Mouse (Mus musculus) forebrain, embryonic 14.5 days (tissue): Measurements from ENCODE around the gene Ttc33. TPM values are rescaled to one million over a fixed set of nuclear protein-coding genes. Genes with fewer than 3 reads are reported as not detected.

ENCODE experiments used
- ATAC-seq: fragments of 200-750 bp; cut with Nextera tagmentation; 2 replicates; pipeline ENCODE4 v1.8.0; 2017; ENCODE audit warnings: mild to moderate bottlenecking, moderate library complexity
- DNase-seq: peaks from one replicate; pipeline ENCODE4 v3.0.0-alpha.2; 2015; ENCODE audit warnings: low spot score
- H3K27ac ChIP-seq: fragments of 300-500 bp; sonication (generic); 2 replicates; pipeline ENCODE4 v1.5.1; 2014; ENCODE audit warnings: low read depth, mild to moderate bottlenecking, control low read depth, low read length, moderate library complexity
- H3K27me3 ChIP-seq: fragments of 300-500 bp; sonication (generic); replicated peaks from 2 replicates; pipeline ENCODE4 v1.6.1; 2014; ENCODE audit warnings: low read length, control low read depth, mixed read lengths; ENCODE audit not compliant: control insufficient read depth, insufficient read depth
- H3K36me3 ChIP-seq: fragments of 300-500 bp; sonication (generic); 2 replicates; pipeline ENCODE4 v1.6.1; 2014; ENCODE audit warnings: low read length, control low read depth; ENCODE audit not compliant: control insufficient read depth, insufficient read depth
- H3K4me1 ChIP-seq: fragments of 300-500 bp; sonication (generic); 2 replicates; pipeline ENCODE4 v1.6.1; 2014; ENCODE audit warnings: antibody characterized with exemption, low read length, control low read depth; ENCODE audit not compliant: control insufficient read depth, insufficient read depth
- H3K4me2 ChIP-seq: fragments of 300-500 bp; sonication (generic); 2 replicates; pipeline ENCODE4 v1.6.1; 2014; ENCODE audit warnings: mild to moderate bottlenecking, control low read depth, low read length
- H3K4me3 ChIP-seq: fragments of 300-500 bp; sonication (generic); 2 replicates; pipeline ENCODE4 v1.5.1; 2014; ENCODE audit warnings: low read depth, low read length, control low read depth
- H3K9ac ChIP-seq: fragments of 300-500 bp; sonication (generic); 2 replicates; pipeline ENCODE4 v1.6.1; 2014; ENCODE audit warnings: mild to moderate bottlenecking, low read length, control low read depth, moderate library complexity
- H3K9me3 ChIP-seq: fragments of 300-500 bp; sonication (generic); replicated peaks from 2 replicates; pipeline ENCODE4 v1.6.1; 2016; ENCODE audit warnings: low read length, control low read depth, mixed read lengths; ENCODE audit not compliant: control insufficient read depth
- WGBS: fragments of 180-500 bp; shearing (Covaris S2); extraction: QIAGEN DNeasy Blood & Tissue Kit; methylation state at CpG from one replicate; pipeline ENCODE4 v1.1.7; 2014; 5-methylcytosine and 5-hydroxymethylcytosine counted together
- polyA plus RNA-seq: library from polyadenylated mRNA; unstranded; fragments of >200 nt; fragmentation: Nextera tagmentation; extraction: Ambion mirVana; gene quantifications from 2 replicates; pipeline ENCODE4 v1.2.1, GENCODE M21; 2014

The Ttc33 gene
- polyA plus RNA-seq, 1 experiment from 2014 or later = 65.6 TPM

DNA sequence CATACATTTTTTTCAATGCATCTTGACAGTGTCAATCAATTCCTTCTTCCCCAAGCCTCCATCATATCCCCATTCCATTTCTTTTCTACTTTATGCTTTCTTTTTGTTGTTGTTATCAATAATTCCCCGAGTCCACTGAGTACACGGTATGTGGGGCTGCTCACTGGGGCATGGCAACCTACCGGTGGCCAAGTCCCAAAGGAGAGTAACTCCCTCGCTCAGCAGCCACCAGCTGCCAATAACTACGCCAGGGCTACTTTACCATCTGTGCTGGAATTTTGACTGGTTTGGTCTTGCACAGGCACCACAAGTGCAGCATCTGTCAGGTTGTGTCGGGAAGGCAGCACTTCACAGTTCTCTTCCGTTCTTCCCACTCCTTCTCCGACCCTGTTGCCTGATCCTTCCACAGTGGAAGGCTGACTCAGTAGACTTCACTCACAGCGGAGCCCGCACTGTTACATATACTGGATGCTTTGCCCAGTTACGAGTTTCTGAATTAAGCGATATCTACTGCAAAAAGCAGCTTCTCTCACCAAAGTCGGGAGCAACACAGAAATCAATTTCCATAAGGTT lies 76.9 kb downstream of the Ttc33 start:
- Histone ChIP-seq H3K36me3 (no peaks in the 10 kb centered on the region), H3K4me2 (no peak overlapping the region), H3K4me1 (no peaks in the 10 kb centered on the region), H3K27me3 (no peaks in the 10 kb centered on the region), H3K4me3 (no peak overlapping the region), H3K9ac (no peak overlapping the region), H3K9me3 (no peaks in the 10 kb centered on the region), H3K27ac (no peak overlapping the region)
- 90% methylated on average over 13 of the region's 13 CpGs for WGBS
- DNase-seq (no peak), ATAC-seq (no peak)

GRCm38 (mm10) chr15:5262874-5263504 lies 77.7 kb downstream of the Ttc33 start:
- Histone ChIP-seq H3K9ac (no peak overlapping the region), H3K27me3 (no peaks in the 10 kb centered on the region), H3K4me3 (no peak overlapping the region), H3K4me2 (no peak overlapping the region), H3K36me3 (no peaks in the 10 kb centered on the region), H3K9me3 (no peaks in the 10 kb centered on the region), H3K4me1 (no peaks in the 10 kb centered on the region), H3K27ac (no peak overlapping the region; the same call in 1 of the 2 replicates)
- DNase-seq (peak; percentile 32), ATAC-seq (no peak)
- WGBS = 72% methylated on average over 10 of the region's 10 CpGs

DNA sequence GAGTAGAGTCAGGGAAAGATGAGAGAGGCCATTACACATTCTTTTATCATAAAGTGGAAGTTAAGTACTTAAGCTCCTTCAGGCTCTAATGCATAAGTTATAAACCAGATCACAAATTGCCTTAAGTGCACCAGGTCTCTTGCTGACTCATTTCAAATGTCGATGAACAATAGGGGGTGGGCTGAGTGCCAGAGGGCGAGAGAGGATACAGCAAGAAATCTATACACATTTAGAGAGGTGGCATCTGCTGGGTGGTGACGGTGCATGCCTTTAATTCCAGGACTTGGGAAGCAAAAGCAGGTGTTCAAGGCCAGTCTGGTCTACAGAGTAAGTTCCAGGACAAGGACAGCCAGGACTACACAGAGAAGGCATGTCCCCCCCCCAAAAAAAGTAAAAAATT lies 80.8 kb downstream of the Ttc33 start:
- Histone ChIP-seq H3K4me3 (no peak overlapping the region), H3K9ac (no peak overlapping the region), H3K36me3 (no peaks in the 10 kb centered on the region), H3K9me3 (no peaks in the 10 kb centered on the region), H3K4me2 (no peak overlapping the region), H3K27ac (no peak overlapping the region), H3K4me1 (no peaks in the 10 kb centered on the region), H3K27me3 (no peaks in the 10 kb centered on the region)
- 73% methylated on average over 3 of the region's 3 CpGs for WGBS
- DNase-seq = peak; percentile 28
- ATAC-seq = no peak

Other genes with a start within 250 kb of the Ttc33 start
- gene C7, start 121.8 kb upstream of the Ttc33 start, polyA plus RNA-seq = 0.10 TPM in 1 of 2 replicates, not detected in the other
- gene Card6, start 77.0 kb upstream of the Ttc33 start, polyA plus RNA-seq = 0.72 and 0.85 TPM in 2 replicates
- 391 and 567 TPM in 2 replicates for gene Rpl37, start 68.9 kb upstream of the Ttc33 start, polyA plus RNA-seq
- 15.7 and 17.0 TPM in 2 replicates for gene Prkaa1, start 41.7 kb upstream of the Ttc33 start, polyA plus RNA-seq
- gene Ptger4, start 58.7 kb downstream of the Ttc33 start, polyA plus RNA-seq = 0.42 and 0.51 TPM in 2 replicates